Mouse (Mus musculus): ENCODE data around the gene Cygb.
"Not testable (repeated sequence)": the region's sequence is repeated elsewhere in the genome, so short reads cannot be mapped to it uniquely, and the experiment has no call there.

Gene Cygb

GRCm38 (mm10) chr11:116654255-116654821 is at the start of gene Cygb:
TSS of gene Cygb (minus strand) at chr11:116654313.
- peak; percentile 35 for DNase-seq (ENCODE audit: low spot score)

- DNase-seq (ENCODE audit: low spot score) = no peak
These were observed 47.3 kb upstream of the Cygb start for GRCm38 (mm10) chr11:116701377-116701841.

GRCm38 (mm10) chr11:116697521-116697920 is 43.4 kb upstream of the Cygb start:
- DNase-seq (ENCODE audit: low spot score) = no peak

- DNase-seq (ENCODE audit: low spot score) = no peak
These were observed 42.3 kb upstream of the Cygb start for GRCm38 (mm10) chr11:116696426-116696825.

- DNase-seq (ENCODE audit: low spot score) = no peak
These were observed 41.2 kb upstream of the Cygb start for GRCm38 (mm10) chr11:116695194-116695880.

GRCm38 (mm10) chr11:116694250-116695193 is 40.4 kb upstream of the Cygb start:
- DNase-seq (ENCODE audit: low spot score) = no peak

- no peak for DNase-seq (ENCODE audit: low spot score)
These were observed 39.8 kb upstream of the Cygb start for GRCm38 (mm10) chr11:116693899-116694249.

- DNase-seq (ENCODE audit: low spot score) = no peak
These were observed 36.8 kb upstream of the Cygb start for GRCm38 (mm10) chr11:116690701-116691575.

GRCm38 (mm10) chr11:116689622-116690021 is 35.5 kb upstream of the Cygb start:
- no peak for DNase-seq (ENCODE audit: low spot score)

GRCm38 (mm10) chr11:116687897-116688296 is 33.8 kb upstream of the Cygb start:
- DNase-seq (ENCODE audit: low spot score) = no peak

- no peak for DNase-seq (ENCODE audit: low spot score)
These were observed 31.6 kb upstream of the Cygb start for GRCm38 (mm10) chr11:116685729-116686128.

- no peak for DNase-seq (ENCODE audit: low spot score)
These were observed 29.7 kb upstream of the Cygb start for GRCm38 (mm10) chr11:116683777-116684176.

- DNase-seq (ENCODE audit: low spot score) = no peak
These were observed 28.5 kb upstream of the Cygb start for GRCm38 (mm10) chr11:116682501-116683144.

GRCm38 (mm10) chr11:116681147-116681546 is 27.0 kb upstream of the Cygb start:
- DNase-seq (ENCODE audit: low spot score) = no peak

GRCm38 (mm10) chr11:116680321-116681091 is 26.4 kb upstream of the Cygb start:
- DNase-seq (ENCODE audit: low spot score) = no peak

- DNase-seq (ENCODE audit: low spot score) = no peak
These were observed 25.0 kb upstream of the Cygb start for GRCm38 (mm10) chr11:116679148-116679547.

GRCm38 (mm10) chr11:116677711-116678441 is 23.8 kb upstream of the Cygb start:
- no peak for DNase-seq (ENCODE audit: low spot score)

- no peak for DNase-seq (ENCODE audit: low spot score)
These were observed 22.3 kb upstream of the Cygb start for GRCm38 (mm10) chr11:116676175-116676976.

GRCm38 (mm10) chr11:116675429-116675828 is 21.3 kb upstream of the Cygb start:
- DNase-seq (ENCODE audit: low spot score) = not testable (repeated sequence)

Measured in urinary bladder, postnatal 25 days (tissue).